Mouse (Mus musculus): ENCODE results near the gene Abcb9.

The Abcb9 gene

DNA sequence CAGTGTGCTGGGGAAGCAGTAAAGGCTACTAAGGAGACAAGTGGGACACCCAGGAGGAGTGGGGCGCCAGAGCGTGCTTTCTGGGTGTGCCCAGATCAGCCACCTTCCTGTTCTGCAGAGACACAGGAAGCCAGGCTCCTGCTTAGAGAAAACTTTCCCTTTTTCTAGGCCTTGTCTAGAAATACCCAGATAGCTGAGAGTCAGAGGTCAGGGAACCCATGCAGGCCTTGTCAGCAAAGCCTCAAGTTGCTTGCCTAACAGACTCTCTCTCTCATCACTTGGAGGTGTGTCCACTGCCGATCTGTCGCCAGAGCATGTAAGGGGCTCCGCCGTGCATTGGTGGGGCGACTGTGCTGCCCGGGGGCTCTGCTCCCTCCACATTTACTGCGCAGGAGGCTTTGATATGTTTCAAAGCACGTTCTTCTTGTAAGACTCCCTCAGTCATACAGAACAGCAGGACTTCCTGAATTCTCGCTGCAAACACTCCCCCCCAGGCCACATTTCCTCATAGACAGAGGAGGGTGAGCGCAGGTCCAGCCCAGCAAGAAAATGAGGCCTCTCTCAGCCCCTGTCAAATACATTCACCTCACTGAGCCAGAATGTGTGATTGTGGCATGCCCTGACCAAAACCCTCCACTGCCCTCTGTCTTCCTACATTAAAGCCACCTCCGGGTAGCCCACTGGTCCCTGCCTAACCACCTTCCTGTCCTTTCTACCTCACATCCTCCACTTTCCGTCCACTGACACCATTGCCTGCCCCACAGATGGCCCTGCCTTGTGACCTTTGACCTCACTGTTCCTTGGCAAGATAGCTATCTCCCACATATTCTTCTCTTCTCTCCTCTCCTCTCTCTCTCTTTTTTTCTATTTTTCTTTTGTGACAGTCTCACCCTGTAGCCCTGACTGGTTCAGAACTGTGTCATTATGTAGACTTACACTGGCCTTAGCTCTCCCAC lies 45.2 kb downstream of the Abcb9 start:
- peak; percentile 65; the same call in 1 of the 2 replicates for TF ChIP-seq GATA4 (IDR thresholded peaks at IDR 0.05; ENCODE audit: insufficient replicate concordance, low read length)

DNA sequence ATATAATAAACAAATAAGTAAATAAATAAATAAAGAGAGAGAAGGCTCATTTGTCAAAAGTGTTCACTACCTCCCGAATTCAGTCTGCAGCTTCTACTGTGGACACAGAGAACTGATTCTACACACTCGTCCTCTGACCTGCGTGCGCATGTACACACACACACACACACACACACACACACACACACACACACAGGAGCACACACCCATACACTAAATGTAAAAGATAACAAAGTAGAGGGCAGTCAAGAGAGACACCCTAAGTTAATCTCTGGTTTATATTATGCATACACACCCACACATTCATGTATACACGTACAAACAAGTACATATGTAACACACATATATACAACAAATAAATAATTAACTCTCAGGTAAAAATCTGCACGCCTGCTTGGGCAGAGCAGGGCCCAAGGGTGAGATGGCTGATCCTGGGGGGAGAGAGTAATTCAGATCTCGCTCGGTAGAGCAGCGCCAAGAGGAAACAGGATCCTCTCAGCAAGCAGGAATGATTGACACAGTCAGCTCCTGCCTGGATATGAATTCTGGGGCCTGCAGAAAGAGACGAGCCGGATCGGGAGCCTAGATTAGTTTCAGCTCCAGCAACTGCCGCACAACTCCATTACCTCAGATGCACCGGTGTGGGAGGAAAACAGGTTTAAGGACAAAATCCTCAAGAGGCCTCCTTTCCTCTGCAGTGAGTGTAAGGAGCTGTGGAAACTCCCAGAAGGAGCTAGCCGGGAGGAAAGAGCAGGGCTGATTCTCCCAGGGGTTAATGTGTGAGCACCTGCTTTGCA lies 46.2 kb downstream of the Abcb9 start:
- no peak for TF ChIP-seq GATA4 (IDR thresholded peaks at IDR 0.05; ENCODE audit: insufficient replicate concordance, low read length)

DNA sequence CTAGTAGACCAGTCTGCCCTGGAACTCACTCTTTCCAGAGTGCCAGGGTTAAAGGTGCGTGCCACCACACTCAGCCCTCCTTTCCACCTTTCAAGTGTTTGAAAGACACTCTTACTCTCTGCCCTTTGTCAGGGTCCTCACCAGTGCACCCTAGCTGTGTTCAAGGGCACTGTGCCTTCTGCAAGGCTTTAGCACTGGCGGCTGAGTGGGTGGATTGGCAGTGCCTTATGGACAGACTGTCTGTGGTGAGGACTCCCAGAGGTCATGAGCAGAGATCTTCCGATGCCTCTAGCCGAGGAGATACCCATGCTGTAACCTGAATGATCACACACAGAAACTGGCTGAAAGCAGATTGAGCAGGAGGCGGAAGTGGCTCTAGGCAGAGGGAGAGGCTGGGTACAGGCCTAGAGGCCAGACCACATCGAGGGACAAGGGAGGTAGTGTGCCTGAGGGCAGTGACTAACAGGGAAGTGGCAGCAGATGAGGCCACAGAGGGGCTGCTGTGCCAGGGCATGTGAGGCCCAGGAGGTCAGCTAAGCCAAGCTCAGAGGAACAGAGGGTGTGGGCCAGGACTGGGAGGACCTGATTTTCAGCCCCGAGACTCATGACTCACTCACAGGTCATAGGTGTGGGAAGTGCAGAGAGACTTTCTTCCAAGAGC lies 48.7 kb downstream of the Abcb9 start:
- no peak for TF ChIP-seq GATA4 (IDR thresholded peaks at IDR 0.05; ENCODE audit: insufficient replicate concordance, low read length)

DNA sequence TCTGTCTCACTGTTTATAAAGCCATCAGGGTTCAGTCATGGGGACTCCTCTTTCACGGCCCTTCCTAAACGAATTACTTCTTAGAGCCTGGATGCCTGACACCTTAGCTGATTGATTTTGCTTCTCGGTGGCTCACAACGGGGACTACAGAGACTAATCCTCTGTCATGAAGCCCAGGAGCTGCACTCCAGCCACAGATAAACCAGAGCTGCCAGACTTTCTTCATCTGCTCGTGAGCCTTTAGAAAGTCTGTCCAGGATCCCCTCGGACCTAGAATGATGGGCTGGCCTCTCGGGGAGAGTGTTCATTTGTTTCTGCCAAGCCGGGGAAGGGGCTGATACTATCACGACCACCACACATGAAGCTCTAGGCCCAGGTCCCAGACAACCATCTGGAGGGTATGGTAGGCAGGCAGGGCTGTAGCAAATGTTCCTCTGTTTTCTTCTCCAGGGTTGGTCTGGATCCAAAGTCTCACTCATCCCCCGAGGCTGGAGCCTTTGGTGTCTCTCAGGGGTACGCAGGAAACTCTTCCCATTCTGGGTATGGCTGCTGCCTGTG lies 50.1 kb downstream of the Abcb9 start:
- no peak for TF ChIP-seq GATA4 (IDR thresholded peaks at IDR 0.05; ENCODE audit: insufficient replicate concordance, low read length)

DNA sequence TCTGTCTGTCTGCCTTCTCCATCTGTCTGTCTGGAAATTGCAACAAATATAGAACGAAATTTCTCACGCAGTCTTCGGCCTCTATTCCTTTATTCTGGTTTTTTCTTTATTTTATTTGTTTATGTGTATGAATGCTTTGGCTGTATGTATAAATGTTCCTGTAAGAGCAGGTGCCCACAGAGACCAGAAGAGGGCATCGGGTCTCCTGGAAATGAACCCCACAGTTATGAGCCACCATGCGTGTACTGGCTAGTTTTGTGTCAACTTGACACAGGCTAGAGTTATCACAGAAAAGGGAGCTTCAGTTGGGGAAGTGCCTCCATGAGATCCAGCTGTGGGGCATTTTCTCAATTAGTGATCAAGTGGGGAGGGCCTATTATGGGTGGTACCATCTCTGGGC lies 51.6 kb downstream of the Abcb9 start:
- TF ChIP-seq GATA4 (IDR thresholded peaks at IDR 0.05; ENCODE audit: insufficient replicate concordance, low read length), result no peak

DNA sequence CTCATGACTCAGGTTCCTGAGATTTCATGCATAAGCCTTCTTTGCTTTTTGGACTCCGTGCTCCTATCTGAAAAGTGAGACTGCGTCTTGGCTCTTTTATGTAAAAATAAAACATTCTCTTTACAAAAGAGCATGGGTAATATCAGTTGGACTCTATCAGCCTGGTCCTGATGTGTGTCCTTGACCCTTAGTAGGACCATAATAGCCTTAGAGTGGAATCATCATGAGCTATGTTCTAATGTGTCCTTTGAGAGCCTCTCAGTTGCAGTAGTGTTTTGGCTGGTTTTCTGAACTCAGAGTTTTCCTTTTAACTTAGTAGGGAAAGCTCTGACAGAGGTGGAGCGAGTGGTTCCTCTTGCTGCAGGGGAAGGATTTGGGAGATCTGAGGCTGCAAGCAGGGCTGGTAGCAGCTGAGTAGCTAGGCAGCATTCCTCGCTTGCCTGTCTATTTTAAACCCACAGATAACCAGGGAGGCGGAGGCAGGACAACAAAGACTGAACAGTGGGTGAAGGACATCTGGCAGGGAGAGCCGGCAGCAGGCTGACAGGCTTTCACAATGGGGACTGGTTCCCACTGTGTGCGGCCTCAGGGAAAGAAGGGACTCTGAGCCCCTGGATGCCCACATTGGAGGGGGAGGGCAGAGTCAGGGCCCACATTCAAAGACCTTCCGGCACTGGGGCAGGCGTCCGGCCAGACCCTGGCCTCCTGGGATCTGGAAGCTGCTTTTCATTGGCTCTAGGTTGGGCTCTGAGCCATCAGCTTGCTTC lies 52.2 kb downstream of the Abcb9 start:
- peak; percentile 50; the same call in 1 of the 2 replicates for TF ChIP-seq GATA4 (IDR thresholded peaks at IDR 0.05; ENCODE audit: insufficient replicate concordance, low read length)

DNA sequence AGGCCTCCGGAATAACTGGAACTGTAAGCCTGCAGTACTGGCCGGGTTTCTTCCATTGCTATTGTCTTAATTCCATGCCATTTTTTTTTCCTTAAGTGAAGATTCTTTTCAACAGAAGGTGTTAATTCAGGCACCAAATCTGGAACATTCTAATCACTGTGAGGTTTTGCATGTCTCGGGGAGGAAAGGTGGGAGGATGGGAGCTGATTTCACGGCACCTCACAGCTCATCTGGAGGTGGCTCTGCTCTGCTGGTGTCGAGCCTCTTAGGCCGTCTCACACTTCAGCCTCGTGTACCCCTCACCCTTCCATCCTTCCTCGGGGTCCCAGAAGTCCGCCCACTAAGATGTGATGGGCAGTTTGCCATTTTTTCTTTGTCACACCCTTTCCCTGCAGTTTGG lies 54.5 kb downstream of the Abcb9 start:
- TF ChIP-seq GATA4 (IDR thresholded peaks at IDR 0.05; ENCODE audit: insufficient replicate concordance, low read length), result no peak

DNA sequence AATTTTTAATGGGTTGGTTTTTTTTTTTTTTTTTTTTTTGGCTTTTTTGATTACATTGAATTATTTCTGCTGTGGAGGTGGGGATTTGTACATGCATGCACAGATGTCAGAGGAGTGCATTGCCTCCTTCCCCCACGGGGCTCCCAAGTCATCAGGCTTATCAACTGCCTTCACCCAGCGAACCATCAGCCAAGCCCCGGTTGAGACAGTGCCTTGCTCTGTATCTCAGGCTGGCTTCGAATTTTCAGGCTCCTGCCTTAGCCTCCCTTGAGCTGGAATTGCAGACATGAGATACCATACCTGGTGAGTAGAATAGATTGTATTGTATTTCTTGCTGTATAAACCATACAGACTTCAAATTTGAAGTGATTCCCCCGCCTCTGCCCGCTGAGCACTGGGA lies 56.0 kb downstream of the Abcb9 start:
- no peak for TF ChIP-seq GATA4 (IDR thresholded peaks at IDR 0.05; ENCODE audit: insufficient replicate concordance, low read length)

DNA sequence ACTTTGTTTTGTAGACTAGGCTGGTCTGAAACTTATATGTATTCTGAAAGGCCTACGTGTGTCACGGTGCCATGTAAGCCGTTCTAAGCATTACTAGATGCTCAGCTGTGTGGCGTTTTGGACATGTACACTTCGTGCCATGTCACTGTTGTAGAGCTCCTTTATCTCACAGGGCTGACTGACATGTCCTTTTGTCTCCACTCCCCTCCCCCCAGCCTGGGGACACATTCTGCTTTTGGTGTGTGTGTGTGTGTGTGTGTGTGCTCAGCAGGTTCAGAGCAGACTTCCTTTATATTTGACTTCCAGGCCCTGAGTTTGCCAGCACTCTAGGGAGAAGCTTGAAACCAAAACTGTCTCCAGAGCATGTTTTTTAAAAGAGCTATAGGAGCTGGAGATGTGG lies 58.8 kb downstream of the Abcb9 start:
- peak; percentile 7; the same call in 1 of the 2 replicates for TF ChIP-seq GATA4 (IDR thresholded peaks at IDR 0.05; ENCODE audit: insufficient replicate concordance, low read length)

DNA sequence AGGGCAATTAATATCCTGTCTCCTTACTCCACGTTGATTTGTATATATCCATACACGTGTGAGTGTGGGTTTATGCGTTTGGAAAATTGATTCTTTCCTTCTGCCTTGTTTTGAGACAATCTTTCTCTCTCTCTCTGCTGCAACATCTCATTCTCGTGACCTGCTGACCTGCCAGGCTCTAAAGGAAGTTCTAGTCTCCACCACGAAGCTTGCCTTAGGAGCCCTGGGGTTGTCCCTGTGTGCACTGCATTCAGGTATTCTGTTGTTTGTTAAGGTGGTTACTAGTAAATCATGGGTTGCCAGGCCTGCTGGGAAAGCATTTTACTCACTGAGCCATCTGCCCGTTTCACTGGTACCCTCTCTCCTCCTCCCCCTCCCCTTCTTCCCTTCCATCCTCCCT lies 59.3 kb downstream of the Abcb9 start:
- no peak for TF ChIP-seq GATA4 (IDR thresholded peaks at IDR 0.05; ENCODE audit: insufficient replicate concordance, low read length)

DNA sequence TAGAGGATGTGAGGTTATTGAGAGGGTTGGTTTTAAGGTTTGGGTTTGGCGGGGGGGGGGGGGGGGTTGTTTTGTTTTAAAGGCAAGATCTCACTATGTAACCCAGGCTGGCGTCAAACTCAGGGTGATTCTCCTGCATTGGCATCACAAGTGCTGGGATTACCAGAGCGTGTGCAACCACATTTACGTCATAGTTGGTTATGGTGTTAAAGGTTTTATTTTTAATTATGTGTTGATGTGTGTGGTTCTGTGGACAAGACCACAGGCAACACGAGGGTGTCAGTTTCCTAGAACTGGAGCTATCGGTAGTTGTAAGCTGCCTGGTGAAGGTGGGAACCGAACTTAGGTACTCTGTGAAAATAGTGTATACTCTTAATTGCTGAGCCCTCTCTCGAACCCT lies 59.8 kb downstream of the Abcb9 start:
- TF ChIP-seq GATA4 (IDR thresholded peaks at IDR 0.05; ENCODE audit: insufficient replicate concordance, low read length), result no peak

DNA sequence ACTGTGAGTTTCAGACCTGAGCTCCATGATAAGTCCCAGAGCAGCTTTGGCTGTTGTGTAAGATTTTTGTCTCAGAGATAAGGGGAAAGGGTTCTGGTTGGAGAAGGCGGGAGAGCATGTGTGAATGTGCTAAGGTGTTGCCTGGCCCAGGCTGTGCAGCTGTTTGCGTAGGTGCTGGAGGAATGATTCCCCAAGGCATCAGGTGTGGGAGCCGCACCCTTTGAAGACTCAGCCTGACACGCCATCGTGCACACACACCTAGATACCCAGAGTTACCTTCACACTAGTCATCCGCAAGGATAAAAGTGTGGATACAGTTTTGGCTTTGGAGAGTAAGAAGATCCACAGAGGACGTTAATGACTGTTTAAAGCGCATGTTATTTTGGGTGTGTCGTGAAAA lies 60.2 kb downstream of the Abcb9 start:
- no peak for TF ChIP-seq GATA4 (IDR thresholded peaks at IDR 0.05; ENCODE audit: insufficient replicate concordance, low read length)

DNA sequence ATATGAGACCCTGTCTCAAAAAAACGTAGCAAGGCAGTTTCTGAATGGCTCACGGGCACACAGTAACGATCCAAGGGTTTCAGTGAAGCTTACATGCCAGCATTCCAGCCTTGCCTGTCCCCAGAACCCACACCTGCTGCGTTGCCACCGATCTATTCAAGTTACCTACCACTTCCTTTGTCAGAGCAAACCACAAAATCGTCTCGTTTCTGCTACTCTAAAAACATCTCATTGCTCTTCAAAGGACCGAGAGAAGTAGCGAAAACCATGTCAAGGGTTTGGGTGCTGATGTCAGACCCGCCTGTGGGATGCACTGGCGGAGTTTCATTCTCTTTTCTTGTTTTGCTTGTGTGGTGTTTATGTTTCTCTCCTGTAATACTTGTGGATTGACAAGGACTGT lies 61.1 kb downstream of the Abcb9 start:
- no peak for TF ChIP-seq GATA4 (IDR thresholded peaks at IDR 0.05; ENCODE audit: insufficient replicate concordance, low read length)

DNA sequence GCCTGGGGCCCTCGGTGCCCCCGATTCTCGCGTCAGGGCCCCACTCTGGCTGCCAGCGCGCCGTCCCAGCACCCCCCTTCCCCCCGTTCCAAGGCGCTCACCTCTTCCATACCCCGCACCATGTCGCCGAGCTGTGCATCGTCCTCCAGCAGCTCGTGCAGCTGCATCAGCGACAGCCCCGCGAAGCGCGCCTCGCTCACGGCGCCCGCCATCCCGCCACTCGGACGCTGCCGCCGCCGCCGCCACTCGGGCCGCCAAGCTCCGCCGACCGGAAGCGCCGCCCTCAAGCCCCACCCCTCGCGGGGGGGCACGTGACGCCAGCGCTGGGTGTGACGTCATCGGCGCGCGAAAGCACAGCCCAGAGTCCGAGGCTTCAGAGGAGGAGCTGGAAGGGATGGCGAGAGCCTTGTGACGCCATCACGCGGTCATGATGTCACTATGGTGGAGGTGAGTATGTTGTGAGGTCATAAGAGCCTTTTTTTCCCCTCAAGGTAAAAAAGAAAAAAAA lies 63.5 kb downstream of the Abcb9 start, which contains the start of gene Vps37b:
TSS of gene Vps37b (minus strand) at position 270 of the 508 bp plus-strand sequence.
- TF ChIP-seq GATA4 (IDR thresholded peaks at IDR 0.05; ENCODE audit: insufficient replicate concordance, low read length), result no peak
